Mouse (Mus musculus) lung, embryonic 16.5 days (tissue): Measurements from ENCODE around the gene Gpr179. TPM values are rescaled to one million over a fixed set of nuclear protein-coding genes. Genes with fewer than 3 reads are reported as not detected.
A peak's percentile ranks its signal among the peaks of the same experiment; 100 is the strongest.

Experiments
- ATAC-seq: fragments of 200-750 bp; cut with Nextera tagmentation; 2 replicates; pipeline ENCODE4 v1.8.0; 2017; ENCODE audit warnings: low read depth, mild to moderate bottlenecking, moderate library complexity
- H3K27ac ChIP-seq: fragments of 300-500 bp; sonication (generic); 2 replicates; pipeline ENCODE4 v1.5.1; 2014; ENCODE audit warnings: mild to moderate bottlenecking, control low read depth, low read length
- H3K27me3 ChIP-seq: fragments of 300-500 bp; sonication (generic); 2 replicates; pipeline ENCODE4 v1.6.1; 2014; ENCODE audit warnings: low read depth, low read length, mixed read lengths; ENCODE audit not compliant: control insufficient read depth, insufficient read depth
- H3K36me3 ChIP-seq: fragments of 300-500 bp; sonication (generic); 2 replicates; pipeline ENCODE4 v1.6.1; 2014; ENCODE audit warnings: low read length; ENCODE audit not compliant: control insufficient read depth, insufficient read depth
- H3K4me1 ChIP-seq: fragments of 300-500 bp; sonication (generic); replicated peaks from 2 replicates; pipeline ENCODE4 v1.6.1; 2014; ENCODE audit warnings: low read length, mixed read lengths; ENCODE audit not compliant: control insufficient read depth, insufficient read depth
- H3K4me2 ChIP-seq: fragments of 300-500 bp; sonication (generic); 2 replicates; pipeline ENCODE4 v1.6.1; 2014; ENCODE audit warnings: low read depth, low read length, control low read depth
- H3K4me3 ChIP-seq: fragments of 300-500 bp; sonication (generic); 2 replicates; pipeline ENCODE4 v1.5.1; 2014; ENCODE audit warnings: mild to moderate bottlenecking, low read length, control low read depth
- H3K9ac ChIP-seq: fragments of 300-500 bp; sonication (generic); 2 replicates; pipeline ENCODE4 v1.6.1; 2014; ENCODE audit warnings: low read length, control low read depth
- H3K9me3 ChIP-seq: fragments of 300-500 bp; sonication (generic); 2 replicates; pipeline ENCODE4 v1.6.1; 2016; ENCODE audit warnings: low read length; ENCODE audit not compliant: control insufficient read depth
- WGBS: fragments of 180-500 bp; shearing (Covaris S2); extraction: QIAGEN DNeasy Blood & Tissue Kit; methylation state at CpG from one replicate; pipeline ENCODE4 v1.1.7; 2014; 5-methylcytosine and 5-hydroxymethylcytosine counted together
- polyA plus RNA-seq: library from polyadenylated mRNA; unstranded; fragments of >200 nt; fragmentation: Nextera tagmentation; extraction: Ambion mirVana; gene quantifications from 2 replicates; pipeline ENCODE4 v1.2.1, GENCODE M21; 2015

The Gpr179 gene
- polyA plus RNA-seq, 1 experiment from 2014 or later, result 0.11 TPM

DNA sequence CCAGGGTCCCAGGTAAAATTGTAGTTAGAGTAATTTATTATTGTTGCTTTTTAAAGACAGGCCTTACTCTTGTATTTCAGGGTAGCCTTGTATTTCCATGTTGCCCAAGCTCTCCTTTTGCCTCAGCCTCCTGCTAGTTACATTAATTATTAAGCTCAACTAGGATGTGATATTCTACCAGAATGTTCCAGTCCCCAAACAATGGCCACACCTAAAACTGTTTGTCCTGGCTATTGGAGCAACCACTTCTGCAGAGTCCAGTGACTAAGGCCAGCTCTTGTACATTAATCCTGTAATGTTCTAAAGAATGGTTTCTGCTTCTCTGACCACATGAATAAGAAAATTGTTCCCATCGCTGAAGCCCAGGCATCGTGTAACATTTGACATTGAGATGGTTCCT, 31.1 kb upstream of the Gpr179 start:
- Histone ChIP-seq H3K4me2 (no peak overlapping the region), H3K4me1 (no peaks in the 10 kb centered on the region), H3K4me3 (no peak overlapping the region), H3K27me3 (no peaks in the 10 kb centered on the region), H3K9me3 (no peaks in the 10 kb centered on the region), H3K36me3 (peaks cover 18% of the 10 kb centered on the region), H3K9ac (no peak overlapping the region), H3K27ac (no peak overlapping the region)
- WGBS, result 87% methylated on average over 2 of the region's 2 CpGs
- no peak for ATAC-seq

DNA sequence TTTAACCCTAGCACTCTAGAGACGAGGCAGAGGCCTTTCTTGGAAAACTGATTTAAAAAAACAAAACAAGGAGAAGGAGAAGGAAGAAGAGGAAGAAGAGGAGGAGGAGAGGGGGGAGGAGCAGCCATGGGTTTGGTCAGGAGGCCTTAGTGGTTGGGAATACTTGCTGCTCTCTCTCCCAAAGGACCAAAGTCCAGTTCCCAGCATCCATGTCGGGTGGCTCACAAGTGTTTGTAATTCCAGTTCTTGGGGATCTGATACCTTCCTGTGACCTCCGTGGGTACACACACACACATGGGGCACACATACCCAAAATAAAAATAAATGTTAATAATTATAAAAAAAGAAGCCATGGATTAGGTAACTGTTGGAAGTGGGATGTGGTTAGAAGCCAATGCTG, 28.2 kb upstream of the Gpr179 start:
- 74% methylated on average over 3 of the region's 3 CpGs for WGBS
- H3K4me3 ChIP-seq, result no peak overlapping the region
- H3K9me3 ChIP-seq, result no peaks in the 10 kb centered on the region
- no peak for ATAC-seq
- no peak overlapping the region for H3K4me2 ChIP-seq
- H3K27me3 ChIP-seq, result no peaks in the 10 kb centered on the region
- H3K9ac ChIP-seq, result no peak overlapping the region
- no peaks in the 10 kb centered on the region for H3K4me1 ChIP-seq
- peaks cover 32% of the 10 kb centered on the region for H3K36me3 ChIP-seq
- no peak overlapping the region for H3K27ac ChIP-seq

DNA sequence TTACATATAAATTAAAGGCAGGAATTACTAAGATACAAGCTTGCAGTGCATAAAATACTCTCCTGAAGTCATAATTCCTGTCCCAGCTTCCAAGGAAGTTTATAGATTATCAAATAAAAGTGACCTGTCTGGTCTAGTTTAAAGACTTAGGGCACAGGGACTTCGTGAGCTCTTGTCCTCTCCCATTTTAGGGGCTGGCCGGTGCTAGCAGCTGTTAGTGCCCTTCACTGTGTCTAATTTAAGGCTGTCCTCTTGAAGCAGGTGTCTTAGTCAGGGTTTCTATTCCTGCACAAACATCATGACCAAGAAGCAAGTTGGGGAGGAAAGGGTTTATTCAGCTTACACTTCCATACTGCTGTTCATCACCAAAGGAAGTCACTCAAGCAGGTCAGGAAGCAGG, 21.5 kb upstream of the Gpr179 start:
- 84% methylated on average over 2 of the region's 2 CpGs for WGBS

DNA sequence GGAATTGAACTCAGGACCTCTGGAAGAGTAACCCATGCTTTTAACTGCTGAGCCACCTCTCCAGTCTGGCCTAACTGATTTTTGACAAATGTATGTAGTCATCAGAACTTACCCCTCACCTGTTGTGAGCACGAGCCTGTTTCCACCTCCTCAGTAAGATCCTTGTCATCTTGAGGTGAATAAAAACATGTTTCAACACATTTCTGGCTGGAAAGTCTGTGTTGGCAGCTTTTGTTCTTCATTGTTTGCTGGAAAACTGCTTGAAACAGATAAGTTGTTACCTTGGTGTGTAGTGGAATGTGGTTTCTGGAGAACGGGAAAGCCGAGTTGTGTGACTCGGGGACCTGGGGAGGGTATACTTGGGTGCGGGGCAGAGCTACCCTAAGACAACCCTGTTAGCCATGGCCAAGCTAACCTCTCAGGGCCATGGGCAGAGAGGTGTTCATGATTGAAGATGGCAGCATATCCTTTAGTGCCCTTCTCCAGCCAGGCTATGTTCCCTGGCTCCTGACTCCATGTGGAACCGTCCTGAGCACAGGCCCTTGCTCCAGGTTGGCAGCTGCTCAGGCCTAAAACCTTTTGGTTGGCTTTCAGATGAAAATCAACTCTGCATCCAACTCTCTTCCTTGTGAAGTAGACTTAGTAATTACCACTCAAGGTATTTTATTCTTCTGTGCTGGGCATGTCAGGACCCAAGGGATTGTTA, 20.4 kb upstream of the Gpr179 start:
- Histone ChIP-seq H3K4me3 (no peak overlapping the region), H3K27me3 (no peaks in the 10 kb centered on the region), H3K4me1 (peaks cover 11% of the 10 kb centered on the region), H3K36me3 (peaks cover 12% of the 10 kb centered on the region), H3K27ac (no peak overlapping the region), H3K9me3 (no peaks in the 10 kb centered on the region), H3K9ac (no peak overlapping the region), H3K4me2 (no peak overlapping the region)
- WGBS, result 75% methylated on average over 6 of the region's 6 CpGs
- ATAC-seq, result no peak

More for the DNA sequence above, 21.5 kb upstream of the Gpr179 start:
- no peaks in the 10 kb centered on the region for H3K27me3 ChIP-seq
- H3K4me3 ChIP-seq, result no peak overlapping the region
- H3K4me1 ChIP-seq, result peaks cover 9% of the 10 kb centered on the region
- no peak overlapping the region for H3K27ac ChIP-seq
- no peak for ATAC-seq
- H3K9me3 ChIP-seq, result no peaks in the 10 kb centered on the region
- no peak overlapping the region for H3K4me2 ChIP-seq
- H3K9ac ChIP-seq, result no peak overlapping the region
- peaks cover 23% of the 10 kb centered on the region for H3K36me3 ChIP-seq

DNA sequence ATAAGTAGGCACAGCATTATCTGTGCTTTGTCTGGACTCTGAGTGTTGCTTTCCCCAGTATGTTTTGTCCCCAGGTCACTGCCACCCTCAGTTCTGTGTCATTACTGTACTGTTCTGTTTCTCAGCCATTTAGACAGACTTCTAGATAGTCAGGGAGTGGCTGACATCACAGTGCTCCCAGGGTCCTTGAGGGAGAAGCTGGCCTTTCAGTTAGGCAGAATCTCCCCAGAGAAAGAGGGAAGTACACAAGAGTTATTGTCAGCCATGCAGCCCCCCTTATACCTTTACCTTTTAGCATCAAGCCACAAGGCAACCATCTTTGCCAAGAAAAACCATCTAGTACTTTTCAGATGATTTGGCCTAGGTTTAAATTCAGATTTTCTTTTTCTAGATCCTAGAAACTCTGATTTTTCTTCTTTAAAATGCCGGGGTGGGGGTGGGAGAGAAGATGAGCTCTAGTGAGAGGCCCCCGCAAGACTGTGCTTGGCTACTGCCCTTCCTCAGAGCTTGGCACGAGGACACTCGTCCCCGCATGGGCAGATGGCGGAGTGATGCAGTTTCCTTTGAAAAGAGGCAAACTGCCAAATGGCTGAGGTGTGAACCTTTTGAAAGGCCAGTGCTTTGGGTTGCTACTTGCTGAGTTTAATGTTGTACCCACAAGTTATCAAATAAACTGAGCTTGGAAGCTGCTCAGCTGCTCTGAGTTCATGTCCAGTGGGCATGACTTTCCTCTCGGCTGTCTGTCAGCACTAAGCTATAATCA, 18.6 kb upstream of the Gpr179 start:
- H3K9me3 ChIP-seq, result no peaks in the 10 kb centered on the region
- ATAC-seq, result no peak
- no peak overlapping the region for H3K4me3 ChIP-seq
- H3K4me1 ChIP-seq, result peaks cover 15% of the 10 kb centered on the region
- 0 out of 2 replicates have a peak overlapping the region, but pooled peaks have one; percentile 16 for H3K27ac ChIP-seq
- 0 out of 2 replicates have a peak, but pooled peaks cover 7% of the 10 kb centered on the region for H3K36me3 ChIP-seq
- H3K4me2 ChIP-seq, result no peak overlapping the region
- WGBS, result 46% methylated on average over 7 of the region's 7 CpGs
- H3K9ac ChIP-seq, result no peak overlapping the region
- no peaks in the 10 kb centered on the region for H3K27me3 ChIP-seq

DNA sequence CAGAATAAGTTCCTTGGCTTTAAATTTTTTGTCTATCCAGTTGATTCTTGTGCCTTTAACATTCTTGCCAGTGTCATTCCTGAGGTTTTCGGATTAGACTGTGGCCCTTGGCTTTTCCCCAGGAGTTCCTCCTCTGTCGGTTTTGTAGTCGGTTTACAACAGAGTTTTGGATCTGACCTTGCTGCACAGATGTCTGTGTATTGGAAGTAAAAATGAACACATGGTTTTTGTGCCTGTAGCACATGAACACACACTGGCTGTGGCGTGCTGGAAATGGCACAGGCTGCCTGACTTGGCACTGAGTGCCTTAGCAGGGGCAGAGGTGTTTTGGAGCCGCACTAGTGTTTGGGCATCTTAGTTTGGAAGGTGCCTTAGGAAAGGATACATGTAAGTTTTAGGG, 16.6 kb upstream of the Gpr179 start:
- Histone ChIP-seq H3K9ac (no peak overlapping the region), H3K4me1 (peaks cover 35% of the 10 kb centered on the region)

DNA sequence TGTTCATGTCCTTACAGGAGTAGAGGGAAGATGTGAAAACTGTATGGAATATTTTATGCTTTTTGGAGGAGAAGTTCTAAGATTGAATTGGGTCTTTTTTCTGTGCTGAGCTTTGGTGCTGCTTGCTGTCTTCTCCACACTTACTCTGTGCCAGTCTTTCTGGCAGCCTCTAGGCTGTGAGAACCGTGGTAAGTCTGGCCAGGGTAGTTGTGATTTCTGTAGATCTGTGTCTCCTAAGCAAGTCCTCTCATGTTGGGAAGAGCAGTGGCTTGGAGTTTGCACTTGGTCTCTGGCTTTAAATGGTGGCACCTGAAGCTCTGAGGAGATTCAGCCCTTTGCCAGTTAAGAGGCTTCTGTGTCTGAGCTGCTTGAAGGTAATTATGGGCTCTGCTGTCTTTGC, 13.7 kb upstream of the Gpr179 start:
- WGBS, result 45% methylated on average over 1 of the region's 1 CpGs
- H3K4me3 ChIP-seq, result no peak overlapping the region
- no peaks in the 10 kb centered on the region for H3K9me3 ChIP-seq
- no peak for ATAC-seq
- peaks cover 33% of the 10 kb centered on the region for H3K4me1 ChIP-seq
- peak overlapping the region; percentile 34; the same call in 1 of the 2 replicates for H3K9ac ChIP-seq
- peak overlapping the region; percentile 78 for H3K4me2 ChIP-seq
- no peak overlapping the region; the same call in 1 of the 2 replicates for H3K27ac ChIP-seq
- no peaks in the 10 kb centered on the region for H3K36me3 ChIP-seq
- H3K27me3 ChIP-seq, result no peaks in the 10 kb centered on the region

More for the DNA sequence above, 16.6 kb upstream of the Gpr179 start:
- H3K27ac ChIP-seq, result no peak overlapping the region
- no peaks in the 10 kb centered on the region for H3K9me3 ChIP-seq
- no peak for ATAC-seq
- no peaks in the 10 kb centered on the region for H3K36me3 ChIP-seq
- H3K4me3 ChIP-seq, result no peak overlapping the region
- H3K4me2 ChIP-seq, result no peak overlapping the region
- no peaks in the 10 kb centered on the region for H3K27me3 ChIP-seq
- 63% methylated on average over 5 of the region's 5 CpGs for WGBS

DNA sequence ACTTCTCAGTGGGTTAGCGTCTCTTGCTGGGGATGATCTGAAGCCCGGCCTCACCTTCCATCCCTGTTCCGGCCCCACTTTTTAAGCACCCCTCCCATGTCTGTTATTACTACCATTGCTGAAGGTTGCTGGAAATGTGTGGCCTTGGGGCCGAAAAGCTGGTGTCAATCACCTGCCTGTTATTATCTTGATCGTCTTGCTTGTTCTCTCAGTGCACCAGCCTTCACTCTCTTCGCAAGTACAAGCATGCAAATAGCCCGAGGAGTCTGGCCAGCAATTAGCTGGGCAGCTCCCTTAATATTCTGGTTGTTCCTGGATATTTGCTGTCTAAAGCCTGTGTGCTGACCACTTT, 11.7 kb upstream of the Gpr179 start:
- Histone ChIP-seq H3K4me3 (peak overlapping the region; percentile 99), H3K9me3 (no peaks in the 10 kb centered on the region), H3K4me2 (peak overlapping the region; percentile 78), H3K36me3 (no peaks in the 10 kb centered on the region), H3K27ac (no peak overlapping the region), H3K27me3 (no peaks in the 10 kb centered on the region), H3K9ac (peak overlapping the region; percentile 97), H3K4me1 (peaks cover 30% of the 10 kb centered on the region)
- under 1% methylated on average over 7 of the region's 7 CpGs for WGBS
- ATAC-seq, result no peak

DNA sequence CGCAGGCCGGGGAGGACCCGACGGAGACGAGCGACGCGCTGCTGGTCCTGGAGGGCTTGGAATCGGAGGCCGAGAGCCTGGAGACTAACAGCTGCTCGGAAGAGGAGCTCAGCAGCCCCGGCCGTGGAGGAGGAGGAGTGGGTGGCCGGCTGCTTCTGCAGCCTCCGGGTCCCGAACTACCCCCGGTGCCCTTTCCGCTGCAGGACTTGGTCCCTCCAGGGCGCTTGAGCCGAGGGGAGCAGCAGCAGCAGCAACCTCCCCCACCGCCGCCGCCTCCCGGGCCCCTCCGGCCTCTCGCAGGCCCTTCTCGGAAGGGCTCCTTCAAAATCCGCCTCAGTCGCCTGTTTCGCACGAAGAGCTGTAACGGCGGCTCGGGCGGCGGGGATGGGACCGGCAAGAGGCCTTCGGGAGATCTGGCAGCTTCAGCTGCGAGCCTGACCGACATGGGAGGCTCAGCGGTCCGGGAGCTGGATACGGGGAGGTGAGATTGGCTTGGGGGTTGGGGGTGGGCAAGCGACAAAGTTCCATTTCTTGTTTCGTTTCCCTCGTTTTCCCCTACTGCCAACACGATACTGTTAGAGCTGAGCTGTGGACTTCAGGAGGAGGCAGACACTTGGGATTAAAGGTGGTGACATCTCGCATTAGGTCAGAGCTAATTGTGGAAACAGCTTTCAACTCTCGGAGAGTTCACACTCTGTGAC, 11.2 kb upstream of the Gpr179 start:
- Histone ChIP-seq H3K4me2 (peak overlapping the region; percentile 78), H3K4me3 (peak overlapping the region; percentile 99), H3K9me3 (no peaks in the 10 kb centered on the region), H3K36me3 (no peaks in the 10 kb centered on the region), H3K27ac (peak overlapping the region; percentile 87), H3K4me1 (peaks cover 27% of the 10 kb centered on the region), H3K27me3 (no peaks in the 10 kb centered on the region), H3K9ac (peak overlapping the region; percentile 97)
- under 1% methylated on average over 46 of the region's 49 CpGs for WGBS
- ATAC-seq, result peak; percentile 3; the same call in 1 of the 2 replicates
